Mouse (Mus musculus) erythroblast, embryonic 14.5 days (primary cell): ENCODE data around the gene Ceacam20. TPM values are rescaled to one million over a fixed set of nuclear protein-coding genes. Genes with fewer than 3 reads are reported as not detected.

Experiments used
- H3K27me3 ChIP-seq: 2 replicates; pipeline ENCODE4 v1.6.1; 2012; ENCODE audit warnings: inconsistent platforms; ENCODE audit not compliant: control insufficient read depth
- H3K36me3 ChIP-seq: 2 replicates; pipeline ENCODE4 v1.6.1; 2012; ENCODE audit warnings: mild to moderate bottlenecking, inconsistent platforms; ENCODE audit not compliant: control insufficient read depth
- H3K4me1 ChIP-seq: 2 replicates; pipeline ENCODE4 v1.6.1; 2012; ENCODE audit warnings: inconsistent platforms; ENCODE audit not compliant: control insufficient read depth
- H3K4me3 ChIP-seq: replicated peaks from 2 replicates; pipeline ENCODE3; 2012; ENCODE audit warnings: moderate library complexity, mild to moderate bottlenecking, inconsistent platforms
- H3K9me3 ChIP-seq: 2 replicates; pipeline ENCODE4 v1.6.1; 2012; ENCODE audit warnings: low read length, inconsistent platforms, mixed read lengths; ENCODE audit not compliant: control insufficient read depth
- GATA1 ChIP-seq: IDR thresholded peaks from 2 replicates; pipeline ENCODE4 v1.6.1; 2012; ENCODE audit warnings: low read length, inconsistent platforms, mixed read lengths
- TAL1 ChIP-seq: IDR thresholded peaks from 3 replicates; pipeline ENCODE4 v1.6.1; 2012; ENCODE audit warnings: low read length, inconsistent platforms, mixed read lengths
- polyA plus RNA-seq: library from polyadenylated mRNA; stranded (reverse); fragments of >175 nt; gene quantifications from 2 replicates; pipeline ENCODE4 v1.2.3, GENCODE M21; 2012

The Ceacam20 gene
- polyA plus RNA-seq, 1 experiment: not detected

DNA sequence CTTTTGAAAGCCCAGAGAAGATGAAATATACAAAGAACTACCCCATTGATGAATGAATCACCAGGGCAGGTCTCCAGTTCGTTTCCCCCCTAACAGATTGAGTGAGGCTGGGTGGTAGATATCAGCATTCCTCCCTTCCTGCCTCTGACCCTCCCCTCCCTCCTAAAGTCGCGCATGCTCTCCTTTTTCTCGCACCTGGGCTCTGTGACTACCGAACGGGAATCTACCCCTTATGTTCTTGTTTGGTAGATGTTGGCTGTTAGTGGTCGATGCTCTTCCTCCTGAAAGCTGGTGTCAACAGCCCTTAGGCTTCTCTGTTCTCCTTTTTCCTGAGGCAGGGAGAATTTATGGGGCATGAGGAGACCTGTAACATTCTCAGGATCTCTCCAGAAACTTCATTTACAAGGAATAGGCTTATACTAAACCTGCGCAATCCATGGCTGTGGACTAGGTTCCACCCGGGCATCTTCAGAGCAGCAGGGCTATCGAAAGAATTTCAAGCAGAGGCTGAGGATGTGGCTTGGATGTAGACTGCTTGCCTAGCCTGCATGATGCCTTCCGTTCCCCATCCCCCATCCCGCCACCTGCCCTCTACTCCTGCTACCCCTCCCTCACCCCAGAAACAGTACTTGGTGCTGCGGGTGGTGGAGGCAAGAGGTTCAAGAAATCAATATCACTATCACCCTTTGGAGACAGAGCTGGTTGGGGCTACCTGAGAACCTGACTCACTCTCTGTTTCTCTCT is 32.9 kb upstream of the Ceacam20 start:
- H3K4me3 ChIP-seq: no peak overlapping the region
- H3K36me3 ChIP-seq: no peaks in the 10 kb centered on the region
- peaks cover 7% of the 10 kb centered on the region for H3K27me3 ChIP-seq

DNA sequence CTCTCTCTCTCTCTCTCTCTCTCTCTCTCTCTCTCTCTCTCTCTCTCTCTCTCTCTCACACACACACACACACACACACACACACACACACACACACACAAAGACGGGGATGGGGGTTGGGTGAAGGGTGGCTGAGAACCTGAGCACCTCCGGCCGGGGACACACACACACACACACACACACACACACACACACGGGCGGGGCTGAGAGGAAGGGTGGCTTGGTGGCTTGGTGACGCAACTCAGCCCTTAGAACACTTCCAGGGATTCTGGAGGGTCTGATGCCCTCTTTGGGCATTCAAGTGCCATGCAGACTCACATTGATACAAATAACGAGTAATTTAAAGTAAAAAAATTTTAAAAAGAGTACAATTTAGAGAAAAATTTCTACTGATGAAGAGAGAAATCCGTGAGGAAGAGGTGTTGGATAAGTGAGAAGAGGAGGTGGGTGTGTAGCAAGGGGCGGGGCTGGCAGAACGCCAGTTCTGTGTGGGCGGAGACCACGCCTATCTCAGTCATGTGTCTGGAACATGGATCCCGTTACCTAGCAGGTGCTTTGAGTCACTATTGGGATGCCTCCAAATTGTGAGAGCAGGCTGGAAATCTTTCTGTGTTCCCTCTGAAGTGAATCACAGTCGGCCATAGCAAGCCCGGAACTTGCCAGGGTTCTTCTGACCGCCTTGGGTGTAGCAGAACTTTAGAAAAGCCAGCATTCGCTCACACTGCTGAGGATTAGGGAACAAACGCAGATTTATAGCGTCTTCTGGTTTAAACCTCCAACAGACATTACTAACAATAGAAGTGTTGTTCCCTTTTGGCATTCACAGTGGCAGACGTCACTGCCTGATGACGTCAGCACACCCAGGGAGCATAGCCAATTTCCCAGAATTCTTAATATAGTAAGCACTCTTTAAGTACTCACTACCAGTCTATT is 32.1 kb upstream of the Ceacam20 start:
- peaks cover 4% of the 10 kb centered on the region; the same call in 1 of the 2 replicates for H3K4me1 ChIP-seq
- TF ChIP-seq TAL1 (no peak), GATA1 (no peak)
- H3K36me3 ChIP-seq: no peaks in the 10 kb centered on the region
- H3K4me3 ChIP-seq: no peak overlapping the region
- H3K9me3 ChIP-seq: no peaks in the 10 kb centered on the region
- H3K27me3 ChIP-seq: peaks cover 7% of the 10 kb centered on the region

More for the DNA sequence above, 32.9 kb upstream of the Ceacam20 start:
- peaks cover 4% of the 10 kb centered on the region; the same call in 1 of the 2 replicates for H3K4me1 ChIP-seq
- TF ChIP-seq GATA1 (no peak), TAL1 (no peak)
- H3K9me3 ChIP-seq: no peaks in the 10 kb centered on the region

DNA sequence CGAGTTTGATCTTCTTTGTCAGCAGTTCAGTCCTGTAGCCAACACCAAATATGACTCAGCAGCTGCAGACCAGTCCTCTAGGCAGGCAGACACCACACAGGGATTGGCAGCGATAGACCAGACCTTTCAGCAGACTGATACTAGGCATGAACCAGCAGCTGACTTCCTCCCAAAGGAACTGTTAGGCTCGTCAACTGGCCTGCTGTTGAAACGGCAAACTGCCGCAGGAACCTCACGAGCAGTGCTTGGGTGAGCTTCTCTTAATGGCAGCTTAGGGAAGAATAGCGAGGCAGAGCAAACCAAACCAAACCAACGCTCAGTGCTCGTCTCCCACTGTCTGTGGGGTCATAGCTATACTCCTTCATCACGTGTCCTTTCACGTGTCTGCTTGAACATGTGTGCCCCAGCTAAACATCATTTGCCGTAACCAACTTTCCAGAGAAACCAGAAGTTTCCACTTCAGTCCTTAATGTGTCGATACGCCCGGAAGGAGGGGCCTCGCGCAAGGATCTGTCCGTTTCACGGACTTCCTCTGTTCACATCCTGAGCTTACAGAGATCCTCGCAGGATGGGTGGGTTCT is 30.0 kb upstream of the Ceacam20 start:
- no peak overlapping the region for H3K4me3 ChIP-seq
- H3K27me3 ChIP-seq: peaks cover 7% of the 10 kb centered on the region

DNA sequence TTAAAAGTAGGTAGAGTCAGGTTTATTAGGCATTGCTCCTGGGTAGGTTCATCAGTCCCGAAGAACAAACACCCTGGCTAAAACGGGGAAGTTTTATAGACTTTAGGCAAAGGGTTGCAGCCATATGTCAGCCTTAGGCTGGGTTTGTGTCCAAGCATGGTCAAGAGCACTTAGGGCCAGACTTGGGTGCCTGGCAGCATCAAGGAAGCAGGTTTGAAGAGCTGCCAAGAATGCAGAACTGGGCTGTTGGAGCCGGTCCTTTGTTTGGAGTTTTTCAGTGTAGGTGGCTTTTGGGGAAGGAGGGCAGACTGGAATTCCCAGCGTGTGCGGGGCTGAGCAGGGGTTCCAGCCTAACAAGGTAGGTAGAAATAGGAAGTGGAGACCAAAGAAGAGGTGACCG is 29.3 kb upstream of the Ceacam20 start:
- Histone ChIP-seq H3K4me3 (no peak overlapping the region), H3K4me1 (peaks cover 4% of the 10 kb centered on the region; the same call in 1 of the 2 replicates), H3K36me3 (no peaks in the 10 kb centered on the region), H3K27me3 (peaks cover 7% of the 10 kb centered on the region), H3K9me3 (no peaks in the 10 kb centered on the region)
- TF ChIP-seq GATA1 (no peak), TAL1 (no peak)

More for the DNA sequence above, 30.0 kb upstream of the Ceacam20 start:
- no peaks in the 10 kb centered on the region for H3K9me3 ChIP-seq
- TF ChIP-seq GATA1 (no peak), TAL1 (no peak)
- no peaks in the 10 kb centered on the region for H3K36me3 ChIP-seq
- H3K4me1 ChIP-seq: peaks cover 4% of the 10 kb centered on the region; the same call in 1 of the 2 replicates

DNA sequence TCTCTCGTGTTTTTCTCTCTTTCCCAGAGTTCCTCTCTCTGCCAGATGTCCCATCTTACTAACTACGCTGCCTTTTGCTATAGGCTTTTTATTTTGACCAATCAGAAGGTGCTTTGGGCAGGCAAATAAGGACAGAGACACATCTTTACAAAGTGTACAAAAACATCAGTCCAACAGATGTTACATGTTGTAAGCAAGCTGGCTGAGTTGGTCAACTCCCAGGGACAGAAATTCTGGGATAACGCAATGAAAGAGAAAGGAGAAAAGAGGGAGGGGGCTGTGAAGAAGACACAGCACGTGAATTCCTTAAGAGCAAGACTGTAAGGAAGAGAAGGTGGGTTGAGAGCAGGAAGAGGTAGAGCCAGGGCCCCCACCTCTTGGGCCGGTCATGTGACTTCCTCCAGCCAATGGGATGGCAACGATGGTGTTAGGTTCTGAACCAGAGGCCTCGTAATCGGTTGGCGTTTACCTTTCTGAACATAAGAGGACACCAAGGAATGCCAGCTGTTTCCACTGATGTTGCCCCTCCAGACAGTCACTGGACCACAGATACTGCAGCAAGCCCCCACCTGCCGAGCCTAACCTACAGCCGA is 27.9 kb upstream of the Ceacam20 start:
- no peak for TF ChIP-seq TAL1
- TF ChIP-seq GATA1: no peak
- no peak overlapping the region for H3K4me3 ChIP-seq

DNA sequence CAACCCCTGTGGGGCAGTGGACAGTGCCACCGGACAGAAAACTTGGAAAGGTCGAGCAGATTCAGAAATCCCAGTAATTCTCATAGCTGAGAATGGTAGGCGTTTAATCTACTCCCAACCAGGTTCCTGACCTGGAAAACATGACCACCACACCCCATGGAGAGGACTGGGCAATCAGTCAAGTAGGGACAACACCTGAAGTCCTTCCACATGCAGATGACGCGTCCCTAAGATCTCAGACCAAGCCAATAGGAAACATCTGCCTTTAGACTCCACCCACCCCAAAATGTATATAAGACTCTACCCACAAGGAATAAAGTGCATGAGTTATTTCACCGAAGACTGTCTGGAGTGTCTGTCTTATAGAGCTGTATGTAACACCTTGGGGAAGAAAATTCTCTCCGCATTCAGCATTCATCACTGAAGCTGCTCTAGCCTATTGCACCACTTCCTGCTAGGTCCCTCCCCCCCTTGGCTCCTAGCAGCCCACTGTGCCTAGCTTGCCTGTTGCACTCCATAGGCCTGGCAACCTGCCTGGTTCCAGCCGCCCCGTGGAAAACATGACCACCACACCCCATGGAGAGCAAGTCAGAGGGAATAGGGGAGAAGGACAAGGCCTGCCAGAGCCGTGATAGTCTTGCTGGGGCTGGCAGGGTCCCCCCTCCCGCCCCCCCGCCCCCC is 25.5 kb upstream of the Ceacam20 start:
- no peak for TF ChIP-seq GATA1
- TF ChIP-seq TAL1: no peak

More for the DNA sequence above, 27.9 kb upstream of the Ceacam20 start:
- Histone ChIP-seq H3K27me3 (peaks cover under 1% of the 10 kb centered on the region), H3K36me3 (no peaks in the 10 kb centered on the region), H3K9me3 (no peaks in the 10 kb centered on the region), H3K4me1 (peaks cover 4% of the 10 kb centered on the region; the same call in 1 of the 2 replicates)

GRCm38 (mm10) chr7:19940256-19940655 is 25.0 kb upstream of the Ceacam20 start:
- no peaks in the 10 kb centered on the region for H3K27me3 ChIP-seq
- H3K9me3 ChIP-seq: no peaks in the 10 kb centered on the region

More for the DNA sequence above, 25.5 kb upstream of the Ceacam20 start:
- H3K36me3 ChIP-seq: no peaks in the 10 kb centered on the region
- no peaks in the 10 kb centered on the region for H3K4me1 ChIP-seq
- no peaks in the 10 kb centered on the region for H3K27me3 ChIP-seq
- H3K4me3 ChIP-seq: no peak overlapping the region
- H3K9me3 ChIP-seq: no peaks in the 10 kb centered on the region

DNA sequence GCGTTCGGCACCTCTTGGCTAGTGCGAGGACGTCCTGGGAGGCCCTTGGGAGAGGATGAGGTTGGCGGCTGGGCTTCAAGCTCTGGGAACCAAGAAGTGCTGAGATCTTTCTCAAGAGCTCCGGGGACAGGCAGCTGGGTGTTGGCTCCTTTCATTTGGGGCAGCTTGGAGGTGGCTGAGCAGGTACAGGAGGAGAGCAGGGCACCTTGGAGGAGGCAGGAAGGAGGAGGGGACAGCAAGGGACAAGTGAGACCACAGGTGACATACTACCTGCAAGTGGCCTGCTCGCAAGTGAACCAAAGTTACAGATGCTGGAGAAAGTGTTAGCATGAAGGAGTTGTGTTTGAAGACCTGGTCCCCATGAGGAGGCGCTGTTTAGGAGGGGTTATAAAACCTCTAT is 20.5 kb upstream of the Ceacam20 start:
- TF ChIP-seq GATA1 (no peak), TAL1 (no peak)
- Histone ChIP-seq H3K9me3 (no peaks in the 10 kb centered on the region), H3K4me3 (no peak overlapping the region), H3K4me1 (no peaks in the 10 kb centered on the region), H3K36me3 (no peaks in the 10 kb centered on the region), H3K27me3 (no peaks in the 10 kb centered on the region)

More at GRCm38 (mm10) chr7:19940256-19940655, 25.0 kb upstream of the Ceacam20 start:
- TF ChIP-seq GATA1 (no peak), TAL1 (no peak)
- Histone ChIP-seq H3K4me1 (no peaks in the 10 kb centered on the region), H3K36me3 (no peaks in the 10 kb centered on the region), H3K4me3 (no peak overlapping the region)
